Mouse (Mus musculus) lung, adult 10 weeks (tissue): ENCODE data around the gene Mrgprb4. TPM values are rescaled to one million over a fixed set of nuclear protein-coding genes. Genes with fewer than 3 reads are reported as not detected.

ENCODE experiments used
- polyA plus RNA-seq: library from polyadenylated mRNA; stranded (reverse); fragments of 350-450 nt; fragmentation: Illumina TruSeq; extraction: RNeasy Lipid Tissue Mini Kit (QIAGEN cat#74804); gene quantifications from one replicate; pipeline ENCODE4 v1.2.3, GENCODE M21; 2014; ENCODE audit warnings: low read depth, low replicate concordance; ENCODE audit not compliant: insufficient read depth

Gene Mrgprb4
- not detected for polyA plus RNA-seq

GRCm38 (mm10) chr7:48199188-48199587 lies at the start of gene Mrgprb4:
Mrgprb4 (minus strand) TSS chr7:48199288.

GRCm38 (mm10) chr7:48168919-48169318 lies 30.2 kb downstream of the Mrgprb4 start, which contains the start of gene Mrgprb5:
Mrgprb5 (minus strand) TSS chr7:48169019.

Other genes with a start within 250 kb of the Mrgprb4 start
- not detected for gene Mrgpra4, start 217.2 kb downstream of the Mrgprb4 start, polyA plus RNA-seq
- gene Mrgprx1, start 171.7 kb downstream of the Mrgprb4 start, polyA plus RNA-seq = not detected
- not detected for gene Mrgprb5, start 30.3 kb downstream of the Mrgprb4 start, polyA plus RNA-seq
- not detected for gene Mrgprb8, start 189.2 kb upstream of the Mrgprb4 start, polyA plus RNA-seq